Comparison of ENCODE assay signal across 11 mouse cellular contexts in genomic region chr13:34973149-34973548, GRCm38 (mm10). TPM values are rescaled to one million over a fixed set of nuclear protein-coding genes. Genes with fewer than 3 reads are reported as not detected.
A peak's percentile ranks its signal among the peaks of the same experiment; 100 is the strongest.
DNase-seq lines count a peak whose midpoint lies in the region; ATAC-seq lines count a peak whose summit lies in the region.
"Had no signal": no experiment of that assay in that cellular context is flagged by ENCODE, and none has a peak within 500 bp of the region (broad histone marks: within the 10 kb centered on the region; RNA-seq: fewer than 3 reads in every experiment).

No protein-coding gene starts in this region.

- DNase-seq in hindbrain, embryonic 11.5 days (ENCODE audit: low spot score): peak; percentile 57
- no peak for DNase-seq in hindbrain, embryonic 10.5 days (ENCODE audit: low spot score)
- DNase-seq in 3T3-L1 (ENCODE audit: low read depth, low spot score): peak; percentile 75
- peak; percentile 50 for DNase-seq in MEL-GATA-1-ER (ENCODE audit: extremely low read depth, low read depth)
- DNase-seq in urinary bladder, postnatal 10 days (ENCODE audit: low spot score): no peak
- no peak for DNase-seq in adrenal gland, postnatal 14 days
- DNase-seq in forebrain, embryonic 11.5 days (ENCODE audit: low spot score): no peak
- DNase-seq: kidney, postnatal 36 days had no signal

- H3K4me1 ChIP-seq in hindbrain, embryonic 11.5 days (replicated peaks; ENCODE audit: control insufficient read depth, insufficient read depth, low read length): no peaks in the 10 kb centered on the region
- no peaks in the 10 kb centered on the region for H3K4me1 ChIP-seq in hindbrain, embryonic 10.5 days (replicated peaks)
- H3K4me1 ChIP-seq in forebrain, embryonic 11.5 days (replicated peaks; ENCODE audit: control insufficient read depth, insufficient read depth, low read length): no peaks in the 10 kb centered on the region

- H3K4me3 ChIP-seq in hindbrain, embryonic 11.5 days (ENCODE audit: low read depth, low read length): no peak overlapping the region
- H3K4me3 ChIP-seq in hindbrain, embryonic 10.5 days: no peak overlapping the region
- H3K4me3 ChIP-seq in forebrain, embryonic 11.5 days (ENCODE audit: low read depth, low read length): no peak overlapping the region

- no peaks in the 10 kb centered on the region for H3K9me3 ChIP-seq in hindbrain, embryonic 11.5 days (ENCODE audit: control insufficient read depth, low read length)
- H3K9me3 ChIP-seq in hindbrain, embryonic 10.5 days: no peaks in the 10 kb centered on the region
- H3K9me3 ChIP-seq in forebrain, embryonic 11.5 days (ENCODE audit: control insufficient read depth, low read length): no peaks in the 10 kb centered on the region

- H3K4me2 ChIP-seq in hindbrain, embryonic 11.5 days (replicated peaks; ENCODE audit: low read depth, low read length): no peak overlapping the region
- H3K4me2 ChIP-seq in forebrain, embryonic 11.5 days (ENCODE audit: low read depth, low read length, severe bottlenecking): no peak overlapping the region

- H3K9ac ChIP-seq in hindbrain, embryonic 11.5 days (ENCODE audit: low read depth, low read length): no peak overlapping the region
- no peak overlapping the region for H3K9ac ChIP-seq in forebrain, embryonic 11.5 days (ENCODE audit: low read length)

- no peaks in the 10 kb centered on the region for H3K27me3 ChIP-seq in hindbrain, embryonic 11.5 days (ENCODE audit: control insufficient read depth, insufficient read depth, low read length)
- H3K27me3 ChIP-seq in hindbrain, embryonic 10.5 days (ENCODE audit: insufficient read depth, poor library complexity, severe bottlenecking): no peaks in the 10 kb centered on the region
- no peaks in the 10 kb centered on the region for H3K27me3 ChIP-seq in forebrain, embryonic 11.5 days (ENCODE audit: control insufficient read depth, insufficient read depth, low read length)

- no peak overlapping the region for H3K27ac ChIP-seq in hindbrain, embryonic 11.5 days (ENCODE audit: low read depth, low read length)
- no peak overlapping the region for H3K27ac ChIP-seq in hindbrain, embryonic 10.5 days
- no peak overlapping the region for H3K27ac ChIP-seq in forebrain, embryonic 11.5 days (ENCODE audit: low read depth, low read length)

- no peaks in the 10 kb centered on the region for H3K36me3 ChIP-seq in hindbrain, embryonic 11.5 days (ENCODE audit: control insufficient read depth, insufficient read depth, low read length)
- H3K36me3 ChIP-seq in hindbrain, embryonic 10.5 days: peaks cover 22% of the 10 kb centered on the region
- H3K36me3 ChIP-seq in forebrain, embryonic 11.5 days (ENCODE audit: control insufficient read depth, insufficient read depth, low read length): no peaks in the 10 kb centered on the region

- no peak for ATAC-seq in hindbrain, embryonic 11.5 days (ENCODE audit: low FRiP score)
- ATAC-seq in erythroblast, adult 5-6 weeks (replicated peaks; ENCODE audit: low FRiP score, poor library complexity, severe bottlenecking): peak; percentile 54; the same call in 1 of the 2 replicates
- no peak for ATAC-seq in forebrain, embryonic 11.5 days (replicated peaks; ENCODE audit: low FRiP score)
- ATAC-seq: midbrain, embryonic 16.5 days had no signal

- 40% methylated on average over 1 of the region's 1 CpGs for WGBS in hindbrain, embryonic 11.5 days
- 35% methylated on average over 1 of the region's 1 CpGs for WGBS in hindbrain, embryonic 10.5 days
- 40% methylated on average over 1 of the region's 1 CpGs for WGBS in forebrain, embryonic 11.5 days

RNA-seq across cellular contexts. Expression of gene Eci3, which starts 9.5 kb away (rescaled TPM):
- polyA plus RNA-seq in hindbrain, embryonic 11.5 days (2014; fragmentation: Nextera tagmentation; extraction: Ambion mirVana): 0.85 and 1.2 TPM in 2 replicates
- 0.27 and 0.60 TPM in 2 replicates for polyA plus RNA-seq in hindbrain, embryonic 10.5 days (2016; fragmentation: Nextera tagmentation; extraction: Ambion mirVana)
- not detected in 2 replicates for total RNA-seq in erythroblast, adult 5-6 weeks (2015; ENCODE audit: low replicate concordance)
- not detected in 2 replicates for total RNA-seq in erythroblast, adult 5-6 weeks (2017; ENCODE audit: low replicate concordance)
- total RNA-seq in adrenal gland, postnatal 14 days (2021): 2.3 and 3.8 TPM in 2 replicates
- 0.43 and 0.59 TPM in 2 replicates for polyA plus RNA-seq in forebrain, embryonic 11.5 days (2014; fragmentation: Nextera tagmentation; extraction: Ambion mirVana)

RNA-seq across cellular contexts. Expression of gene 4933417A18Rik, which starts 48.9 kb away (rescaled TPM):
- not detected in 2 replicates for polyA plus RNA-seq in hindbrain, embryonic 11.5 days (2014; fragmentation: Nextera tagmentation; extraction: Ambion mirVana)
- not detected in 2 replicates for polyA plus RNA-seq in hindbrain, embryonic 10.5 days (2016; fragmentation: Nextera tagmentation; extraction: Ambion mirVana)
- not detected in 2 replicates for total RNA-seq in erythroblast, adult 5-6 weeks (2015; ENCODE audit: low replicate concordance)
- not detected in 2 replicates for total RNA-seq in erythroblast, adult 5-6 weeks (2017; ENCODE audit: low replicate concordance)
- not detected in 2 replicates for total RNA-seq in adrenal gland, postnatal 14 days (2021)
- polyA plus RNA-seq in forebrain, embryonic 11.5 days (2014; fragmentation: Nextera tagmentation; extraction: Ambion mirVana): not detected in 2 replicates
- polyA plus RNA-seq: midbrain, embryonic 16.5 days; spleen, adult 2 months had no signal

RNA-seq across cellular contexts. Expression of gene Fam217a, which starts 49.0 kb away (rescaled TPM):
- polyA plus RNA-seq in hindbrain, embryonic 11.5 days (2014; fragmentation: Nextera tagmentation; extraction: Ambion mirVana): 2.1 and 2.4 TPM in 2 replicates
- polyA plus RNA-seq in hindbrain, embryonic 10.5 days (2016; fragmentation: Nextera tagmentation; extraction: Ambion mirVana): 1.3 and 1.4 TPM in 2 replicates
- not detected in 2 replicates for total RNA-seq in erythroblast, adult 5-6 weeks (2015; ENCODE audit: low replicate concordance)
- total RNA-seq in erythroblast, adult 5-6 weeks (2017; ENCODE audit: low replicate concordance): not detected in 2 replicates
- 0.85 and 1.5 TPM in 2 replicates for total RNA-seq in adrenal gland, postnatal 14 days (2021)
- polyA plus RNA-seq in forebrain, embryonic 11.5 days (2014; fragmentation: Nextera tagmentation; extraction: Ambion mirVana): 0.60 and 0.69 TPM in 2 replicates
- polyA plus RNA-seq: spleen, adult 2 months had no signal

RNA-seq across cellular contexts. Expression of gene Eci2, which starts 53.7 kb away (rescaled TPM):
- polyA plus RNA-seq in hindbrain, embryonic 11.5 days (2014; fragmentation: Nextera tagmentation; extraction: Ambion mirVana): 124 and 128 TPM in 2 replicates
- 92.6 and 103 TPM in 2 replicates for polyA plus RNA-seq in hindbrain, embryonic 10.5 days (2016; fragmentation: Nextera tagmentation; extraction: Ambion mirVana)
- total RNA-seq in erythroblast, adult 5-6 weeks (2015; ENCODE audit: low replicate concordance): 18.4 and 35.5 TPM in 2 replicates
- total RNA-seq in erythroblast, adult 5-6 weeks (2017; ENCODE audit: low replicate concordance): 27.5 and 39.9 TPM in 2 replicates
- total RNA-seq in adrenal gland, postnatal 14 days (2021): 164 and 182 TPM in 2 replicates
- 117 and 124 TPM in 2 replicates for polyA plus RNA-seq in forebrain, embryonic 11.5 days (2014; fragmentation: Nextera tagmentation; extraction: Ambion mirVana)

Comparison
In these comparisons a context has a peak if more than half of its experiments do, and no peak if none do; other contexts are left out.
1. DNase-seq: peak in hindbrain, embryonic 11.5 days (single experiment), 3T3-L1 (single experiment) and MEL-GATA-1-ER (single experiment); none in hindbrain, embryonic 10.5 days (single experiment), urinary bladder, postnatal 10 days (single experiment), adrenal gland, postnatal 14 days (single experiment) and forebrain, embryonic 11.5 days (single experiment).